Mouse (Mus musculus) liver, embryonic 11.5 days (tissue): ENCODE data around the gene Cald1. TPM values are rescaled to one million over a fixed set of nuclear protein-coding genes. Genes with fewer than 3 reads are reported as not detected.

Experiments
- ATAC-seq: fragments of 200-750 bp; cut with Nextera tagmentation; replicated peaks from 2 replicates; pipeline ENCODE4 v1.8.0; 2017; ENCODE audit warnings: moderate number of reproducible peaks, mild to moderate bottlenecking, moderate TSS enrichment, moderate library complexity; ENCODE audit not compliant: low FRiP score
- DNase-seq: peaks from one replicate; pipeline ENCODE4 v3.0.0-alpha.2; 2017; ENCODE audit warnings: low spot score
- H3K27ac ChIP-seq: fragments of 300-500 bp; sonication (generic); 2 replicates; pipeline ENCODE4 v1.5.1; 2014; ENCODE audit warnings: mild to moderate bottlenecking, low read depth, low read length, control low read depth
- H3K27me3 ChIP-seq: fragments of 300-500 bp; sonication (generic); replicated peaks from 2 replicates; pipeline ENCODE4 v1.6.1; 2014; ENCODE audit warnings: low read length, mixed read lengths; ENCODE audit not compliant: control insufficient read depth, insufficient read depth
- H3K36me3 ChIP-seq: fragments of 300-500 bp; sonication (generic); 2 replicates; pipeline ENCODE4 v1.6.1; 2014; ENCODE audit warnings: mild to moderate bottlenecking, low read length, moderate library complexity, mixed read lengths; ENCODE audit not compliant: control insufficient read depth, insufficient read depth
- H3K4me1 ChIP-seq: fragments of 300-500 bp; sonication (generic); replicated peaks from 2 replicates; pipeline ENCODE4 v1.6.1; 2014; ENCODE audit warnings: low read length, mixed read lengths; ENCODE audit not compliant: control insufficient read depth, insufficient read depth
- H3K4me2 ChIP-seq: fragments of 300-500 bp; sonication (generic); 2 replicates; pipeline ENCODE4 v1.6.1; 2014; ENCODE audit warnings: mild to moderate bottlenecking, control low read depth, moderate library complexity
- H3K4me3 ChIP-seq: fragments of 300-500 bp; sonication (generic); 2 replicates; pipeline ENCODE4 v1.5.1; 2014; ENCODE audit warnings: low read depth, low read length, control low read depth
- H3K9ac ChIP-seq: fragments of 300-500 bp; sonication (generic); 2 replicates; pipeline ENCODE4 v1.6.1; 2014; ENCODE audit warnings: low read depth, low read length, control low read depth
- H3K9me3 ChIP-seq: fragments of 300-500 bp; sonication (generic); 2 replicates; pipeline ENCODE4 v1.6.1; 2016; ENCODE audit warnings: low read length, inconsistent platforms, mixed read lengths; ENCODE audit not compliant: control insufficient read depth
- WGBS: fragments of 180-500 bp; shearing (Covaris S2); extraction: QIAGEN DNeasy Blood & Tissue Kit; methylation state at CpG from one replicate; pipeline ENCODE4 v1.1.7; 2014; 5-methylcytosine and 5-hydroxymethylcytosine counted together
- polyA plus RNA-seq: library from polyadenylated mRNA; unstranded; fragments of >200 nt; fragmentation: Nextera tagmentation; extraction: Ambion mirVana; gene quantifications from 2 replicates; pipeline ENCODE4 v1.2.1, GENCODE M21; 2014

Cald1 gene
- polyA plus RNA-seq, 1 experiment from 2014 or later, result 134 TPM

GRCm38 (mm10) chr6:34671355-34671754, 73.1 kb downstream of the Cald1 start:
- no peak for ATAC-seq
- no peaks in the 10 kb centered on the region for H3K36me3 ChIP-seq
- peaks cover 3% of the 10 kb centered on the region; the same call in 1 of the 2 replicates for H3K4me1 ChIP-seq
- H3K4me3 ChIP-seq, result no peak overlapping the region
- no peaks in the 10 kb centered on the region for H3K27me3 ChIP-seq
- no peak for DNase-seq
- no peaks in the 10 kb centered on the region for H3K9me3 ChIP-seq
- H3K27ac ChIP-seq, result no peak overlapping the region
- 77% methylated on average over 1 of the region's 1 CpGs for WGBS
- H3K9ac ChIP-seq, result no peak overlapping the region
- no peak overlapping the region for H3K4me2 ChIP-seq

- Histone ChIP-seq H3K4me3 (no peak overlapping the region), H3K4me1 (peaks cover 3% of the 10 kb centered on the region; the same call in 1 of the 2 replicates), H3K36me3 (no peaks in the 10 kb centered on the region), H3K4me2 (peak overlapping the region; percentile 46), H3K9me3 (no peaks in the 10 kb centered on the region), H3K9ac (no peak overlapping the region), H3K27me3 (no peaks in the 10 kb centered on the region), H3K27ac (no peak overlapping the region)
- WGBS, result 31% methylated on average over 7 of the region's 7 CpGs
- DNase-seq, result no peak
- ATAC-seq, result no peak
These were observed 76.1 kb downstream of the Cald1 start for GRCm38 (mm10) chr6:34674416-34674815.

- no peaks in the 10 kb centered on the region for H3K36me3 ChIP-seq
- peak overlapping the region; percentile 46 for H3K4me2 ChIP-seq
- H3K4me1 ChIP-seq, result peaks cover 3% of the 10 kb centered on the region; the same call in 1 of the 2 replicates
- H3K27ac ChIP-seq, result no peak overlapping the region
- H3K4me3 ChIP-seq, result no peak overlapping the region
- DNase-seq (peak; percentile 41), ATAC-seq (peak; percentile 68)
- H3K27me3 ChIP-seq, result no peaks in the 10 kb centered on the region
- WGBS, result 39% methylated on average over 10 of the region's 10 CpGs
- H3K9me3 ChIP-seq, result no peaks in the 10 kb centered on the region
- no peak overlapping the region for H3K9ac ChIP-seq
These were observed 76.6 kb downstream of the Cald1 start for GRCm38 (mm10) chr6:34674897-34675296.

- Histone ChIP-seq H3K4me3 (no peak overlapping the region), H3K27me3 (no peaks in the 10 kb centered on the region), H3K9me3 (no peaks in the 10 kb centered on the region), H3K4me2 (no peak overlapping the region), H3K36me3 (no peaks in the 10 kb centered on the region), H3K4me1 (peaks cover 3% of the 10 kb centered on the region), H3K9ac (no peak overlapping the region), H3K27ac (no peak overlapping the region)
- no peak for DNase-seq
- WGBS, result 36% methylated on average over 8 of the region's 8 CpGs
- no peak for ATAC-seq
These were observed 83.8 kb downstream of the Cald1 start for GRCm38 (mm10) chr6:34682126-34682525.

GRCm38 (mm10) chr6:34684886-34685285, 86.6 kb downstream of the Cald1 start:
- Histone ChIP-seq H3K4me2 (no peak overlapping the region; the same call in 1 of the 2 replicates), H3K36me3 (0 out of 2 replicates have a peak, but pooled peaks cover 2% of the 10 kb centered on the region), H3K27me3 (no peaks in the 10 kb centered on the region), H3K9ac (no peak overlapping the region), H3K9me3 (no peaks in the 10 kb centered on the region), H3K4me1 (peaks cover 3% of the 10 kb centered on the region), H3K27ac (no peak overlapping the region), H3K4me3 (no peak overlapping the region)
- 19% methylated on average over 8 of the region's 8 CpGs for WGBS
- ATAC-seq, result no peak
- DNase-seq, result no peak

- WGBS, result 61% methylated on average over 2 of the region's 2 CpGs
- Histone ChIP-seq H3K4me2 (no peak overlapping the region), H3K9me3 (no peaks in the 10 kb centered on the region), H3K27ac (no peak overlapping the region), H3K4me3 (no peak overlapping the region), H3K9ac (no peak overlapping the region), H3K4me1 (peaks cover 3% of the 10 kb centered on the region), H3K36me3 (0 out of 2 replicates have a peak, but pooled peaks cover 2% of the 10 kb centered on the region), H3K27me3 (no peaks in the 10 kb centered on the region)
- DNase-seq, result no peak
- no peak for ATAC-seq
These were observed 90.7 kb downstream of the Cald1 start for GRCm38 (mm10) chr6:34688971-34689370.

GRCm38 (mm10) chr6:34691416-34691815, 93.1 kb downstream of the Cald1 start:
- Histone ChIP-seq H3K36me3 (0 out of 2 replicates have a peak, but pooled peaks cover 2% of the 10 kb centered on the region), H3K4me3 (no peak overlapping the region), H3K27me3 (no peaks in the 10 kb centered on the region), H3K9me3 (no peaks in the 10 kb centered on the region), H3K4me1 (0 out of 2 replicates have a peak, but pooled peaks cover 3% of the 10 kb centered on the region), H3K27ac (no peak overlapping the region), H3K4me2 (no peak overlapping the region), H3K9ac (no peak overlapping the region)
- DNase-seq, result no peak
- 83% methylated on average over 7 of the region's 7 CpGs for WGBS
- no peak for ATAC-seq

- no peak overlapping the region for H3K27ac ChIP-seq
- H3K4me1 ChIP-seq, result 0 out of 2 replicates have a peak, but pooled peaks cover 3% of the 10 kb centered on the region
- no peak for ATAC-seq
- H3K9me3 ChIP-seq, result no peaks in the 10 kb centered on the region
- DNase-seq, result no peak
- H3K9ac ChIP-seq, result no peak overlapping the region
- no peaks in the 10 kb centered on the region for H3K27me3 ChIP-seq
- H3K36me3 ChIP-seq, result no peaks in the 10 kb centered on the region
- H3K4me3 ChIP-seq, result no peak overlapping the region
- no peak overlapping the region for H3K4me2 ChIP-seq
- 76% methylated on average over 4 of the region's 4 CpGs for WGBS
These were observed 95.8 kb downstream of the Cald1 start for GRCm38 (mm10) chr6:34694096-34694495.

GRCm38 (mm10) chr6:34703421-34704120, 105.3 kb downstream of the Cald1 start:
- 59% methylated on average over 1 of the region's 1 CpGs for WGBS
- DNase-seq (no peak), ATAC-seq (no peak)
- Histone ChIP-seq H3K9me3 (peaks cover 9% of the 10 kb centered on the region), H3K27me3 (no peaks in the 10 kb centered on the region), H3K4me3 (no peak overlapping the region), H3K36me3 (no peaks in the 10 kb centered on the region; the same call in 1 of the 2 replicates), H3K4me2 (no peak overlapping the region), H3K27ac (no peak overlapping the region), H3K4me1 (peaks cover 6% of the 10 kb centered on the region; the same call in 1 of the 2 replicates), H3K9ac (no peak overlapping the region)
